Mouse (Mus musculus) adrenal gland, postnatal 10 days (tissue): Measurements from ENCODE around the gene Akr1e1. TPM values are rescaled to one million over a fixed set of nuclear protein-coding genes. Genes with fewer than 3 reads are reported as not detected.
"Not testable (repeated sequence)": the region's sequence is repeated elsewhere in the genome, so short reads cannot be mapped to it uniquely, and the experiment has no call there.

Source experiments
- DNase-seq: peaks from one replicate; pipeline ENCODE4 v3.0.0; 2021; ENCODE audit warnings: mixed read lengths
- long read RNA-seq, 2 experiments: library from polyadenylated mRNA; stranded (forward); transcript quantifications; one replicate each; pipeline ENCODE4 v2.0.0; 2021
- total RNA-seq, 2 experiments: library from RNA; stranded (reverse); gene quantifications; 2 replicates each; pipeline ENCODE4 v1.2.3; 2021

Gene Akr1e1
- 10 to 100 TPM; 32.1 to 34.0 TPM for total RNA-seq
- long read RNA-seq, experiment 1, transcript Akr1e1-201 (10 exons, 3,463 nt), result major isoform, 40 of 61 reads
- long read RNA-seq, experiment 1, partial matches to known transcripts, result 10 of 61 reads
- long read RNA-seq, experiment 1, other reads (novel, unspliced or antisense), result 10 of 61 reads
- long read RNA-seq, experiment 2, transcript Akr1e1-201 (10 exons, 3,463 nt), result major isoform, 31 of 39 reads
- long read RNA-seq, experiment 2, partial matches to known transcripts, result 3 of 39 reads
- long read RNA-seq, experiment 2, other reads (novel, unspliced or antisense), result 5 of 39 reads

- DNase-seq, result peak; percentile 90
Measured at GRCm38 (mm10) chr13:4608961-4609409, at the start of gene Akr1e1. Akr1e1 (minus strand) TSS chr13:4609174.

GRCm38 (mm10) chr13:4658346-4658745 is 49.4 kb upstream of the Akr1e1 start:
- DNase-seq, result no peak

- no peak for DNase-seq
Measured at GRCm38 (mm10) chr13:4656277-4657146, 47.5 kb upstream of the Akr1e1 start.

- no peak for DNase-seq
Measured at GRCm38 (mm10) chr13:4650190-4650589, 41.2 kb upstream of the Akr1e1 start.

- no peak for DNase-seq
Measured at GRCm38 (mm10) chr13:4645248-4645647, 36.3 kb upstream of the Akr1e1 start.

GRCm38 (mm10) chr13:4610902-4611301 is 1.9 kb upstream of the Akr1e1 start:
- DNase-seq, result no peak

GRCm38 (mm10) chr13:4608530-4608929 is 444 bp downstream of the Akr1e1 start:
- no peak for DNase-seq

- no peak for DNase-seq
Measured at GRCm38 (mm10) chr13:4606821-4607220, 2.2 kb downstream of the Akr1e1 start.

- not testable (repeated sequence) for DNase-seq
Measured at GRCm38 (mm10) chr13:4603431-4603830, 5.5 kb downstream of the Akr1e1 start.

GRCm38 (mm10) chr13:4576921-4577320 is 32.1 kb downstream of the Akr1e1 start:
- DNase-seq, result no peak

GRCm38 (mm10) chr13:4573871-4574270 is 35.1 kb downstream of the Akr1e1 start, which contains the start of gene Akr1c21:
Akr1c21 (plus strand) TSS chr13:4574075.
- no peak for DNase-seq

- DNase-seq, result no peak
Measured at GRCm38 (mm10) chr13:4565996-4566395, 43.0 kb downstream of the Akr1e1 start.

- DNase-seq, result no peak
Measured at GRCm38 (mm10) chr13:4560500-4560899, 48.5 kb downstream of the Akr1e1 start.

- DNase-seq, result no peak
Measured at GRCm38 (mm10) chr13:4559143-4559542, 49.8 kb downstream of the Akr1e1 start.

Other genes with a start within 250 kb of the Akr1e1 start
- gene Akr1c6, start 174.9 kb downstream of the Akr1e1 start, total RNA-seq, result 10 to 100 TPM; 29.4 to 53.8 TPM
- 10 to 100 TPM; 13.3 to 26.6 TPM for gene Akr1c20, start 85.8 kb downstream of the Akr1e1 start, total RNA-seq
- gene Akr1c21, start 35.1 kb downstream of the Akr1e1 start, total RNA-seq, result not detected